Mouse (Mus musculus) layer of hippocampus, postnatal 25 days (tissue): ENCODE data around the gene Slc35b1. TPM values are rescaled to one million over a fixed set of nuclear protein-coding genes. Genes with fewer than 3 reads are reported as not detected.

Experiments
- DNase-seq, 2 experiments: peaks; one replicate each; pipeline ENCODE4 v3.0.0; 2022; ENCODE audit warnings: mixed read lengths in 2 of 2, low spot score in 1 of 2; ENCODE audit errors: extremely low spot score in 1 of 2
- total RNA-seq, 2 experiments: library from RNA; stranded (reverse); gene quantifications; 2 replicates each; pipeline ENCODE4 v1.2.3; 2021

The Slc35b1 gene
- total RNA-seq = 10 to 100 TPM; 69.7 to 69.9 TPM

- DNase-seq = peak; percentile 86 to 96
These were observed at the start of gene Slc35b1 for GRCm38 (mm10) chr11:95384319-95384972. TSS of gene Slc35b1 (plus strand) at chr11:95384692.

- DNase-seq = peak in 1 of 2 experiments; percentile 56
These were observed 47.8 kb upstream of the Slc35b1 start, which contains the start of gene Fam117a for GRCm38 (mm10) chr11:95336568-95337128. TSS of gene Fam117a (plus strand) at chr11:95337018.

GRCm38 (mm10) chr11:95337129-95337813, 47.2 kb upstream of the Slc35b1 start:
- peak in 1 of 2 experiments; percentile 40 for DNase-seq

GRCm38 (mm10) chr11:95337846-95338342, 46.6 kb upstream of the Slc35b1 start:
- DNase-seq = no peak

- DNase-seq = no peak
These were observed 44.9 kb upstream of the Slc35b1 start for GRCm38 (mm10) chr11:95339471-95340021.

GRCm38 (mm10) chr11:95340259-95340658, 44.2 kb upstream of the Slc35b1 start:
- no peak for DNase-seq

GRCm38 (mm10) chr11:95340664-95341063, 43.8 kb upstream of the Slc35b1 start:
- DNase-seq = no peak

- DNase-seq = no peak
These were observed 41.3 kb upstream of the Slc35b1 start for GRCm38 (mm10) chr11:95343180-95343579.

- no peak for DNase-seq
These were observed 40.3 kb upstream of the Slc35b1 start for GRCm38 (mm10) chr11:95344181-95344580.

GRCm38 (mm10) chr11:95350289-95350688, 34.2 kb upstream of the Slc35b1 start:
- DNase-seq = no peak

- DNase-seq = no peak
These were observed 33.5 kb upstream of the Slc35b1 start for GRCm38 (mm10) chr11:95350960-95351359.

GRCm38 (mm10) chr11:95352686-95353085, 31.8 kb upstream of the Slc35b1 start:
- no peak for DNase-seq

GRCm38 (mm10) chr11:95353226-95353625, 31.3 kb upstream of the Slc35b1 start:
- DNase-seq = no peak

- DNase-seq = no peak
These were observed 30.1 kb upstream of the Slc35b1 start for GRCm38 (mm10) chr11:95354228-95354944.

- no peak for DNase-seq
These were observed 29.4 kb upstream of the Slc35b1 start for GRCm38 (mm10) chr11:95354945-95355660.

GRCm38 (mm10) chr11:95355661-95356011, 28.9 kb upstream of the Slc35b1 start:
- DNase-seq = no peak

GRCm38 (mm10) chr11:95356039-95356438, 28.5 kb upstream of the Slc35b1 start:
- DNase-seq = no peak

GRCm38 (mm10) chr11:95356469-95357273, 27.8 kb upstream of the Slc35b1 start:
- DNase-seq = no peak

GRCm38 (mm10) chr11:95358263-95358662, 26.2 kb upstream of the Slc35b1 start:
- DNase-seq = no peak
